Mouse (Mus musculus) intestine, embryonic 14.5 days (tissue): Measurements from ENCODE around the gene Plppr1. TPM values are rescaled to one million over a fixed set of nuclear protein-coding genes. Genes with fewer than 3 reads are reported as not detected.

ENCODE experiments used
- ATAC-seq: fragments of 200-750 bp; cut with Nextera tagmentation; replicated peaks from 2 replicates; pipeline ENCODE4 v1.8.0; 2017; ENCODE audit warnings: low read depth, moderate number of reproducible peaks, moderate TSS enrichment, moderate library complexity; ENCODE audit not compliant: low FRiP score, low TSS enrichment
- DNase-seq: peaks from one replicate; pipeline ENCODE4 v3.0.0-alpha.2; 2018; ENCODE audit warnings: low spot score
- H3K27ac ChIP-seq: fragments of 300-500 bp; sonication (generic); 2 replicates; pipeline ENCODE4 v1.5.1; 2014; ENCODE audit warnings: low read depth, mild to moderate bottlenecking, control low read depth
- H3K27me3 ChIP-seq: fragments of 300-500 bp; sonication (generic); replicated peaks from 2 replicates; pipeline ENCODE4 v1.6.1; 2014; ENCODE audit warnings: low read length, control low read depth; ENCODE audit not compliant: control insufficient read depth, insufficient read depth
- H3K36me3 ChIP-seq: fragments of 300-500 bp; sonication (generic); 2 replicates; pipeline ENCODE4 v1.6.1; 2014; ENCODE audit warnings: low read length, control low read depth; ENCODE audit not compliant: control insufficient read depth, insufficient read depth
- H3K4me1 ChIP-seq: fragments of 300-500 bp; sonication (generic); replicated peaks from 2 replicates; pipeline ENCODE4 v1.6.1; 2014; ENCODE audit warnings: low read length, control low read depth, mixed read lengths; ENCODE audit not compliant: control insufficient read depth, insufficient read depth
- H3K4me2 ChIP-seq: fragments of 300-500 bp; sonication (generic); 2 replicates; pipeline ENCODE4 v1.6.1; 2014; ENCODE audit warnings: low read length
- H3K4me3 ChIP-seq: fragments of 300-500 bp; sonication (generic); 2 replicates; pipeline ENCODE4 v1.5.1; 2014; ENCODE audit warnings: low read depth, low read length, control low read depth, mixed read lengths
- H3K9ac ChIP-seq: fragments of 300-500 bp; sonication (generic); 2 replicates; pipeline ENCODE4 v1.6.1; 2014; ENCODE audit warnings: mild to moderate bottlenecking, low read length
- H3K9me3 ChIP-seq: fragments of 300-500 bp; sonication (generic); 2 replicates; pipeline ENCODE4 v1.6.1; 2016; ENCODE audit warnings: low read length, control low read depth; ENCODE audit not compliant: control insufficient read depth
- WGBS: fragments of 180-500 bp; shearing (Covaris S2); extraction: QIAGEN DNeasy Blood & Tissue Kit; methylation state at CpG from one replicate; pipeline ENCODE4 v1.1.7; 2014; 5-methylcytosine and 5-hydroxymethylcytosine counted together
- polyA plus RNA-seq: library from polyadenylated mRNA; unstranded; fragments of >200 nt; fragmentation: Nextera tagmentation; extraction: Ambion mirVana; gene quantifications from 2 replicates; pipeline ENCODE4 v1.2.1, GENCODE M21; 2014

Gene Plppr1
- polyA plus RNA-seq, 1 experiment from 2014 or later: 1.3 TPM

DNA sequence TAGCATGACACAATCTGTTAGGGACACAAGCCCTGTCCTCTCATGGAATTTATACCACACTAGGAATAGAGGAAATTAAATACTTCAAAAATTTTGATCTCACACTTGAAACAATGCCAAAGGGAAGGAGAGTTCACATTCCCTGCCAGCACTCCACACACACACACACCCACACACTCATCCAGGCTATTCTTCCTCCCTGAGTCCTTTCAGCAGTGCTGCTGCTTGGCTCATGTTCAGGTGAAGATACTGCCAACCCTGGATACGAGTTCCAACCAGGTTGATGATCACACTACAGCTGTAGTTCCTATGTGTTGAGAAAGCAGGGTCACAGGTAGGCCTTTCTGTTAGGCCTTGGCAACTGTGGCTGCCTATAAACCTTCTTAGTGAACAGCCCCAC lies 165.9 kb downstream of the Plppr1 start:
- no peak overlapping the region for H3K4me2 ChIP-seq
- ATAC-seq (no peak), DNase-seq (no peak)
- no peak overlapping the region for H3K27ac ChIP-seq
- no peaks in the 10 kb centered on the region for H3K9me3 ChIP-seq
- H3K4me3 ChIP-seq: no peak overlapping the region
- no peaks in the 10 kb centered on the region for H3K36me3 ChIP-seq
- 69% methylated on average over 1 of the region's 1 CpGs for WGBS
- H3K4me1 ChIP-seq: no peaks in the 10 kb centered on the region
- H3K27me3 ChIP-seq: no peaks in the 10 kb centered on the region
- H3K9ac ChIP-seq: no peak overlapping the region

DNA sequence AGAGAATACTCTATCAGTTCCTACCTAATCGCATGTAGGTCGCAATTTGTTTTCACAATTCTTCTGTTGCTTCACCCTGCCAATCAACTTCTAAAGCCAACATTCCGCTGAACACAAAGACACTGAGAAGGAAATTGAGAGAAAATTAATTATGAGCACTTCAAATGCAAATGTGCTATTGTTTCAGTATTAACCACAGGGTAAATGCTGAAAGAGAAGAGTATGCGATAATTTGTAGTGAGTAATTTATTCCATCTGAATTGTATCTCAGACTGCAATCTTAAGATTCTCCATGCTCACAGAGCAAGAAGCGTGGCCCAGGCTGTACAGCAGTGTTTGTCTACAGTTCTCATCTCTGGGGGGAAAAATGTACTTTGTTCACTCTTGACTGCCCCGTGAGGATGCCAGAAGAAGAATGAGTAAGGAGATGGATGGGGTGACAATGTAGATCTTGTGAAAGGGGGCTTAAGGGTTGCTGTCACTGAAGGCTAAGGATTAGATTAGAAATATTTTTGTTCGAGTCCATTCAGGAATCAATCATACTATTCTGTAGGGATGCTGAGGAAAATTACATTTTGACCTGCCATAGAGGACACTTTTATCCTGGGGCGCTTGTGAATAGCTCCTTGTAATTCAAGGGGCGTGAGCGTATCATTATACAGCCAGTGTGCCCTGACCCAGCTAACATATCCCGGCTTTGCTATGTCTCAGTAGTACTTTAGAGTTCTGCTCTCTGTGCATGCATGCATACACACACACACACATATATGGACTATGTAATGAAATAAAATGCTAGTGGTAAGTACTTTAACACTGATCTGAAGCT lies 173.3 kb downstream of the Plppr1 start:
- WGBS: 83% methylated on average over 11 of the region's 11 CpGs

DNA sequence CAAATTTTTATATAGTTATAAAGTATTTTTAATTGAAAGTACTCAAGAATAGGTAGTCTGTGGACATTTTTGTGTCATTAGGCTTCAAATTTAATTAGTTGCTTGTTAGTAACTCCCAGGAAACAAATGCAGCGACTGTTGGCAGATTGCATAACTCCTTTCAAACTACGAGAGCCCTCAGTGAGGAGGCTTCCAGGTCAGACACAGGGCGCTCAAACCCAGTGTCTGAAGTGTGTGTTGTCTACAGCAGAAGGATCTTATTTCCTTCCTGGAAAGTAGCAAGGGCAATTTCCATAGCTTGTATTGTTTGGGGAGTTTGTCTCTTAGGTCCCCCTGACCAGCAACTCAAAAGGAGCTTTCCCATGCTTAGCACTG lies 173.9 kb downstream of the Plppr1 start:
- ATAC-seq (no peak), DNase-seq (no peak)
- H3K27me3 ChIP-seq: no peaks in the 10 kb centered on the region
- no peak overlapping the region for H3K27ac ChIP-seq
- 64% methylated on average over 3 of the region's 3 CpGs for WGBS
- H3K4me2 ChIP-seq: no peak overlapping the region
- no peak overlapping the region for H3K9ac ChIP-seq
- no peaks in the 10 kb centered on the region for H3K9me3 ChIP-seq
- no peak overlapping the region for H3K4me3 ChIP-seq
- H3K36me3 ChIP-seq: no peaks in the 10 kb centered on the region
- H3K4me1 ChIP-seq: no peaks in the 10 kb centered on the region

More for the DNA sequence above, 173.3 kb downstream of the Plppr1 start:
- H3K9me3 ChIP-seq: no peaks in the 10 kb centered on the region
- no peak for DNase-seq
- H3K4me1 ChIP-seq: no peaks in the 10 kb centered on the region
- no peak overlapping the region for H3K4me3 ChIP-seq
- H3K27ac ChIP-seq: no peak overlapping the region
- no peak for ATAC-seq
- no peak overlapping the region for H3K9ac ChIP-seq
- no peak overlapping the region for H3K4me2 ChIP-seq
- H3K27me3 ChIP-seq: no peaks in the 10 kb centered on the region
- H3K36me3 ChIP-seq: no peaks in the 10 kb centered on the region

- no peaks in the 10 kb centered on the region for H3K9me3 ChIP-seq
- no peaks in the 10 kb centered on the region for H3K27me3 ChIP-seq
- H3K4me2 ChIP-seq: no peak overlapping the region
- H3K9ac ChIP-seq: no peak overlapping the region
- no peak overlapping the region for H3K4me3 ChIP-seq
- DNase-seq (no peak), ATAC-seq (no peak)
- WGBS: 94% methylated on average over 4 of the region's 4 CpGs
- H3K36me3 ChIP-seq: no peaks in the 10 kb centered on the region
- H3K4me1 ChIP-seq: no peaks in the 10 kb centered on the region
- H3K27ac ChIP-seq: no peak overlapping the region
These were observed 179.0 kb downstream of the Plppr1 start for GRCm38 (mm10) chr4:49238111-49238510.

- DNase-seq (no peak), ATAC-seq (no peak)
- 84% methylated on average over 5 of the region's 5 CpGs for WGBS
- H3K4me1 ChIP-seq: no peaks in the 10 kb centered on the region
- H3K9ac ChIP-seq: no peak overlapping the region
- H3K36me3 ChIP-seq: no peaks in the 10 kb centered on the region
- H3K9me3 ChIP-seq: no peaks in the 10 kb centered on the region
- H3K4me3 ChIP-seq: no peak overlapping the region
- no peak overlapping the region for H3K27ac ChIP-seq
- no peaks in the 10 kb centered on the region for H3K27me3 ChIP-seq
- H3K4me2 ChIP-seq: no peak overlapping the region
These were observed 180.4 kb downstream of the Plppr1 start for GRCm38 (mm10) chr4:49239451-49239850.

DNA sequence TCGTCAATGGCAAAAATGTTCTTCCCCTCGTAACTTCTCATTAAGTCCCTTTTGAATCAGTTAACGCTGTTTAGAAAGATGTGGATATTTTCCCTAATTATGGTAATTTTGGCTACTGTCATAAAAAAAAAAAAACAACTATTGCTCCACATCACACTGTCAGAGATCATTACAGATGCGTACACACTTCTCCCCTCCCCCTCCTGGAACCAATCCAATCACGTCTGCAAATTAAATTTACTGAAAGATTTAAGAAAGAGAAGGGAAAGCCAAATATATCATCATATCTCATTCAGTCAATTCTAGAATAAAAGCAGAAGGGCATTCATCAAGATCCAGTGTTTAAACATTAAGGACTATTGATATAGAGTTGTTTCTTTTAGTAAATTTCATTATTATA lies 185.7 kb downstream of the Plppr1 start:
- no peaks in the 10 kb centered on the region for H3K9me3 ChIP-seq
- H3K36me3 ChIP-seq: no peaks in the 10 kb centered on the region
- 85% methylated on average over 5 of the region's 5 CpGs for WGBS
- ATAC-seq: no peak
- no peak overlapping the region for H3K27ac ChIP-seq
- H3K4me2 ChIP-seq: no peak overlapping the region
- no peak overlapping the region for H3K4me3 ChIP-seq
- no peak overlapping the region for H3K9ac ChIP-seq
- no peaks in the 10 kb centered on the region for H3K4me1 ChIP-seq
- no peak for DNase-seq
- H3K27me3 ChIP-seq: no peaks in the 10 kb centered on the region

GRCm38 (mm10) chr4:49245274-49245673 lies 186.2 kb downstream of the Plppr1 start:
- Histone ChIP-seq H3K27me3 (no peaks in the 10 kb centered on the region), H3K9me3 (no peaks in the 10 kb centered on the region), H3K4me2 (no peak overlapping the region), H3K4me3 (no peak overlapping the region), H3K4me1 (no peaks in the 10 kb centered on the region), H3K27ac (no peak overlapping the region), H3K36me3 (no peaks in the 10 kb centered on the region), H3K9ac (no peak overlapping the region)
- DNase-seq: no peak
- no peak for ATAC-seq
- 92% methylated on average over 2 of the region's 2 CpGs for WGBS

- DNase-seq: no peak
- H3K4me1 ChIP-seq: no peaks in the 10 kb centered on the region
- no peak overlapping the region for H3K27ac ChIP-seq
- no peak for ATAC-seq
- no peak overlapping the region for H3K9ac ChIP-seq
- H3K4me3 ChIP-seq: no peak overlapping the region
- WGBS: 21% methylated on average over 3 of the region's 3 CpGs
- H3K9me3 ChIP-seq: no peaks in the 10 kb centered on the region
- no peak overlapping the region for H3K4me2 ChIP-seq
- H3K36me3 ChIP-seq: no peaks in the 10 kb centered on the region
- no peaks in the 10 kb centered on the region for H3K27me3 ChIP-seq
These were observed 192.2 kb downstream of the Plppr1 start for GRCm38 (mm10) chr4:49251262-49251661.

DNA sequence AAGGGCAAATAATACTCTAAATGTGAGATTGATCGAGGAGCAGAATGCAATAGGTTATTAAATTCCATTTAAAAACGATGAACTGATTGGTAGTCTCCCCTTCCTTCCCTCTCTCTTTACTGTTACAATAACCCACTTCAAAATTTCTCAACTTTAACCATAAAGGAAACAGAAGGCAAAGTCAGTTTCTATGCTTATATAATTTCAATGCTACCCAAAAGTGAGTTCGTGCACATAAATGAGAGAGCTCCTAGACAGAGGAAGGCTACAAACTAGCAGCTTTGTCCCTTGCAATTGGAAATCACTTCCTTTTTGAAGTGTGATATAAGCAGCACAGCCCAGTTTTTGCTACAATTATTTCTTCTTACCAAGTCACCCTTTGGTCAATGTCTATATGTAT lies 193.1 kb downstream of the Plppr1 start:
- Histone ChIP-seq H3K9me3 (no peaks in the 10 kb centered on the region), H3K4me2 (no peak overlapping the region), H3K4me3 (no peak overlapping the region), H3K36me3 (no peaks in the 10 kb centered on the region), H3K4me1 (no peaks in the 10 kb centered on the region), H3K9ac (no peak overlapping the region), H3K27me3 (no peaks in the 10 kb centered on the region), H3K27ac (no peak overlapping the region)
- 78% methylated on average over 3 of the region's 3 CpGs for WGBS
- ATAC-seq: no peak
- no peak for DNase-seq
